Mouse (Mus musculus) right cerebral cortex, adult 18-20 months (tissue): ENCODE data around the gene Hspb6.
A peak's percentile ranks its signal among the peaks of the same experiment; 100 is the strongest.

Source experiments
- DNase-seq: peaks from one replicate; pipeline ENCODE4 v3.0.0; 2022; ENCODE audit warnings: mixed read lengths

The Hspb6 gene

DNA sequence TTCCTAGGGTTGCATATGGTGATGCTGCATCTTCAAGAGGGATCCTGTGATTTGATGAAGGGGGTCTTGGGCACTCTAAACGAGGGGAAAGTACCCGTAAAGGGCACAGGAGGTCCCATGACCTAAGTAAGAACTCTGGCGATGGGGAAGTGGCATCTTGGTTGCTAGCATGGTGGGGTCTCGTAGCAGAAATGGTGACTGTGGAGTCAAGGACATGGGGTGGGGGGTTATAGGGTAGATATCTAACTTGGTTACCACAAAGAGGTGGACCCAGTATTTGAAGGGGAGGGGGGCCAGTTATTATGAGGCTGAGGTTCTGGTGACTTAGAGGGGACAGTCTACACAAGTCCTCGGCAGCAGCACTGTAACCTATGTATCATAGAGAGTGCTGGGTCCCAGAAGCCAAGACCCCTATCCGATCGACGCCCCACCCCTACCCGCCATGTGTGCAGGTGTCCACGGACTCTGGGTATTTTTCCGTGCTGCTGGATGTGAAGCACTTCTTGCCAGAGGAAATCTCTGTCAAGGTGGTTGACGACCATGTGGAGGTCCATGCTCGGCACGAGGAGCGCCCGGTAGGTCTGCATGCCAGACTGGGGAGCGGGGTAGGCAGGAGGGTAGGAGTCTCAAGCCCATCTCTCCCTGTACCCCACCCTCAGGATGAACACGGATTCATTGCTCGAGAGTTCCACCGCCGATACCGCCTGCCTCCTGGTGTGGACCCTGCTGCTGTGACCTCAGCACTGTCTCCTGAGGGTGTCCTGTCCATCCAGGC, 2.0 kb downstream of the Hspb6 start:
- no peak for DNase-seq

DNA sequence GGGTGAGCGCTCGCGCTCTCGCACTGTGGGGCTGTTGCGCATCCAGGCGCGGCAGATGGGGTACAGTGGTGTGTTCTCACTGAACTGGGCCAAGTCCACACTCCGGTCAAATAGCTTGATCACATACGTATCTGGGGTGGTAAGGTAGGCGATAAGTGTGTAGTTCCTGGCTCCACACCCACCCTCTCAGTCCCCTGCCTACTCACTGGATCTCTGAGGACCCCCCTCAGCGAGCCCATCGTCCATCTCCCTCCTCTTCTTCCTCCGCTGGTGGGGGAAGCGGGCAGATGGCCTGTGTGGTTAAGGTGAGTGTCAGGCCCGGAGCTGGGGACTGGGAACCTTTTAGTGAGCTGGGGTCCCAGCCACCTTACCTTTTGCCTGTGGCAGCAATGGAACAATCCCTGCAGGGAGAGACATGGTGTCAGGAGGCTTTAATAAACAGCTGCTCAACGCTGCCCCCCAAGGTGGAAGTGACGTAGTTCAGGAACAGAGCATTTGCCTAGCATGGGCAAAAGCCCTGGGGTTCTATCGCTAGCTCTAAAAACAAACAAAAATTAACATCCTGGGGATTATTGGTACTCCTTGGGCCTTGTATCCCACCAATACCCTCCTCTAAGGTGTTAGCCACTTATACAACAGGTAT, 5.0 kb downstream of the Hspb6 start:
- no peak for DNase-seq

DNA sequence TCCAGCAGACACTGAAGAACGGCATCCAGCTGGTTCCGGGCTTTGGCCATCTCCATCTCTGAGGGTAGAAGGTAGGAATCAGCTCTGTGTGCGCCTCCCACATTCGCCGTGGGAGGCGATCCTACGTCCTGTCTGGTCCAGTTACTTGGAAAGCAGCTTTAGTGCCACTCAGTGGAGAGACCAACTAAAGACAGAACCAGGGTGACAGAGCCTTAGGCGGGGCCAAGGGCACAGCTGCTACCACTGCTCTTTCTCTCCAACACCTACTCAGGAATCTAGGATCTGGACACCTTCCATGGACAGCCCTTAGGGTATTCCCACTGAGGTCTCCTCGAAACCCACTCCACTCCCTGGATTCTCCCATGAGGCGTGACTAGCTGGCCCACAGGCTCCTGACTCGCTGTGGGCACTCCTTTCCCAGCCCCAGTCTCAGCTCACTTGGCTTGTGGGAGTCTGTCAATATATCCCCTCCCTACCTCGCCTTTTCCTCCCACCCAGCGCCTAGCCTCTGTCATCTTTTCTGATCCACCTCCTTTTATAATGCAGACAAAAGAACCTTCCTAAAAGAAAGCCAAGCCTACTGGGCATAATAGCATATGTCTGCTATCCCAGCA, 6.0 kb downstream of the Hspb6 start:
- DNase-seq, result no peak

DNA sequence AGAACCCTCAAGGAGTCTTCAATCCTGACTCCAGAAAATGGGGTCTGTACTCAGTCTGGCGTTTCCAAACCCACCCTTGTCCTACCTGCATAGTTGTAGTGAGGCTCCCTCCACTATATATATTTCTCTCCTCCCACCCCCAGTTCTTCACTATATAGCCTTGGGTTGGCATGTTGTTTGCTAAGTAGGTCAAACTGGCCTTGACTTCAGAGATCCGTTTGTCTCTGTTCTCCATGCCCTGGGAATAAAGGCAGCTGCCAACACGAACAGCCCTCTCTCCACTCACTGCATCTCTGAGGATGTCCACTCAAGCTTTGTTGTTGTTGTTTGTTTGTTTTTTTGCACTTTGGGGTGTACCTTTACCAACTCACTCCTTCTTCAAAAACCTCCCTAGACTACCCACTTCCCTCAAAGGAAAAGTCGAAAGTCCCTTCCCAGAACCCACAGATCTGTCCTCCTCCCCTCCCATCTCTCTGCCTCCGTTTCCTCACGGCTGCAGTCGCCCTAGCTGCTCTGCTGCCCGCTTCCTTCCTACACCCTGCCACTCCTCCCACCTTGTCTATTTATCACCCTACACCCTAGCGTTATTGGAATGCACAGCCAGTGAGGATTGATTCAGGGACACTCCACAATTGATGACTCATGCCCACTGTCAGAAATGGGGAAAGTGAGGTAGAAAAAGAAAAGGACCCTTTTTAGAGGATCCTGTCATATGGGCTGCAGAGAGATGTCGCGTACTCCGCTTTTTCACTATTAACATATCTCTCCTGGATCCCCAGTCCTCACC, 6.9 kb downstream of the Hspb6 start:
- DNase-seq, result no peak

DNA sequence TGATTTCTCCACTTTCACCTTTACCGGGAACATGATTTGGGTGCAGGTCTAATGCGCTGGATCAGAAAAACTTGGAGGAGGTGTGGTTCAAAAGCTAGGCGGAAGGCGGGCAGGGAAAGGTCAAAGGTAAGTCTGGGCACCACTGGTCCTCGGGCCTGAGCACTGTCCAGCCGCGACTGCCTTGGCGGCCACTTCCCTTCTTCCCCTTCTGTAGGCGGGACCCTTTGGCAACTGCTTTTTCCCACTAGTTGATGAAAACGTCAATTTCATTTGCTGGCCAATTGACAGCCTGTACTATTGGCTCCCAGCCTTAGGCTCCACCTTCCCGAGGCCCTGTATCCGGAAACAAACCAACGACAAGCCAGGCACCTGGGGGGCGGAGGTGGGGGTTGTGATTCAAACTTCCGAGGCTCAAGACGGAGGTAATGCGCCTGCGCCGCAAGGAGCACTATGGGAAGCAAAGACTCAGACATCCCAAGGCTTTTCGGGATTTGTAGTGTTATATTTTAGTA, 7.5 kb downstream of the Hspb6 start, which contains the start of gene Lin37:
Gene Lin37 (minus strand): TSS at position 396 of the 512 bp plus-strand sequence.
- DNase-seq, result peak; percentile 99

DNA sequence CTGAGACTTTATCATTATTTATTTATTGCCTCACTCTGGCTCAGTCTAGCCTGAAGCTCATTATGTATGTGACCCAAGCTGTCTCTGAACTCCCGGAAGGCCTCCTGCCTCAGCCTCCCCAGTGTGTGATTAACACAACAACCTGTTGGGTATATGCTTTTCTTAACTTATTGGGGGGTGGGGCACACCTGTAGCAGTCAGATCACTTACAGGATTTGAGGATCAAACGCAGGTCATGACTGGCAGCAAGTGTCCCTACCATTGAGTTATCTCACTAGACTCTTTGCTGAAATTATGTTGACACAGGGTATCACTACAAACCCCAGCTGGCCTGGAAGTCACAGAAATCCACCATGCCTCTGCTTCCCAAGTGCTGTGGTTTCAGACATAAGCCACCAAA, 8.3 kb downstream of the Hspb6 start:
- DNase-seq, result no peak

DNA sequence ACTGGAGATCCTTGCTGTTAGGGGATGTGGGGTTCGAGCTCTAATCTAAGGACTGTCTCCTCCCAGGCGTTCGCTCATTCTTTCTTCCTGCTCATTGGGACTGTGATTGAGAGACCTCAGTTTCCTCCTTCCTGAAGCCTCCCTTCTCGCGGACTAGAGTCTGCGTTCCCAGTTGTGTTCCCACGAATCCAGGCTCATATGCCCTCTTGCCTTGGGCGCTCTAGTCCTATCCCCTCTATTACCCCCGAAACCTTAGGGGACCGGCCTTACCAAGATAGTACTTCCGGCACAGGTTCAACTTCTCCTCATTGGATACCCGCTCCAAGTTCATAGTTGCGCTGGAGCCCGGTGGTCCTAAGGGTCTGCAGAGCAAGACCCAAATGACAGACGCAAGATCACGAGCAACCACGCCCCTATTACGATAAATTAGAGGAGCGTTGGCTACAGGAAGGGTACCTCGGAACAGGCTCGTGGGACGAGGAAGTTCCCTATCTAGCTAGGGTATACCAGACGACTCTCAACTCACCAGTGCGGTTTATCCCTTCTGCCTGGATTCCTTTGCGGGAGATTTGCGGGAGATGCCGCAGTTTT, 10.6 kb downstream of the Hspb6 start:
- peak; percentile 37 for DNase-seq

DNA sequence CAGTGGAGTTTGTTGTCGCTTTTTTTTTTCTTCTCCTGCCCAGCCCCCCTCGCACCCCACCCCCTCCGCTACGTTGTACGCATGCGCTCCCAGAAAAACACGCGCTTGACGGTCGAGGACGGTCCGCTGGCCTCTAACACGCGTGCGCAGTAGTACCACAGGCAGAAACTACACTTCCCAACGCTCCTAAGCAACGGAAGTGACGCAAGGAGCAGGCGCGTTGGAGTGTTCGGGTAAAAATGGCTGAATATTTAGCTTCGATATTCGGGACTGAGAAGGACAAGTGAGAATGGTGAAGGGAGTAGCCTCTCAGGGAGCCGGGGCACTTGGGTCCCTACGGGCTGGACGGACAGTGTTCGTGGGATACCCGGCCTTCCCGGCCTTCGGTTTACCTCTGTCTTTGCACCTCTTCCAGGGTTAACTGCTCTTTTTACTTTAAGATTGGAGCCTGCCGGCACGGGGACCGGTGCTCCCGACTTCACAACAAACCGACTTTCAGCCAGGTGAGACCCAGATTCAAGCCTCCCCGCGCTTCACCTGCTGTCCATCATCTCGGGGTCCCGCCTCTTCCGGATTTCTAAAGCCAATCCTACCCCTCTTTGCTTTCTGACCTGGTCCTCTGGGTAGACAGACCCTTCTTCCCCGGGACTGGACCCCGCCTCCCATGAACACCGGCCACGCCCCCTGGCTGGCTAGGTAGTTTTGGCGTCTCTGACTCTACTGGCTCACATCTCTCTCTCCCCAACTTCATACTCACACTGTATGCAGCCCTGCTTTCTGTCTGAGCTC, 11.3 kb downstream of the Hspb6 start, which contains the start of the genes U2af1l4, Gm49396 and Psenen:
Gene U2af1l4 (plus strand): TSS at position 185 of the 789 bp plus-strand sequence.
Gene Gm49396 (plus strand): TSS at position 228 of the 789 bp plus-strand sequence.
Gene Psenen (minus strand): TSS at position 511 of the 789 bp plus-strand sequence.
- DNase-seq, result peak; percentile 97

DNA sequence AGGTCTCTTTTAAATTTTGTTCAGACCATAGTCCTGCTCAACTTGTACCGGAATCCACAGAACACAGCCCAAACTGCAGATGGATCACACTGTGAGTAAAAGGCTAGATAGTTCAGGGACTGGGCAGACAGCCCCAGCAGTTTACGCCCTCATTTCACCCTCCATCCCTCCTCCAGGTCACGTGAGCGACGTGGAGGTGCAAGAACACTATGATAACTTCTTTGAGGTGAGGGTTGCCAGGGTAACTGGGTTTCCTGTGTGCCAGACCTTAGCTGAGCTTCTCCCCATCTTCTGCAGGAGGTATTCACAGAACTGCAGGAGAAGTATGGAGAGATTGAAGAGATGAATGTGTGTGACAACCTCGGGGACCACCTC, 11.9 kb downstream of the Hspb6 start:
- no peak for DNase-seq

DNA sequence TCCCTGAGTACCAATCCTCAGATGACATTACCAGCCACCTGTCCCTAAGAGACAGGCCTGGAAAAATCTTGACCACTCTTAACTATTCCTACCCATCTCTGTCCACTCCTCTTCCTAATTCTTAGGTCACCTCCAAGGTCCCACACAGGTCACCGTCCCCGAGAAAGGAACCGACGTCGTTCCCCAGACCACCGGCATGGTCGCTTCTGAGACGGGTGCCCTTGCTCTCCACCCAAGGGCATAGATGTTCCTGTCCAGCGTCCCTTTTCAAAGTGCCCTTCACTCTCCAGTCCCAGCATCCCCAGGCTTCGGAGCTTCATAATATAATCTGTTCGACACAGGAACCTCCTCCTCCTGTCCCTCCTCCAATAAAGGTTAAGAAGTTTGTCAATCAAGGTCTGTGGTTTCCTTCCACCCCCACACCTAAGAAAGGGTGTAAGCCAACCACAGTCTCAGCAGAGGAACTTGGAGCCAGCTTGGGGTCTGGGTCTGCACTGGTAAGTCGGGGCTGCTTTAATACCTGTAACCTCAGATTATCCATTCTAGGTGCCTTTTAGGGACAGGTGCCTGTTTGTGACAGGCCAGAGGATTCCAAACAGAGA, 13.1 kb downstream of the Hspb6 start, which contains the start of gene Igflr1:
Gene Igflr1 (plus strand): TSS at position 458 of the 602 bp plus-strand sequence.
- no peak for DNase-seq

DNA sequence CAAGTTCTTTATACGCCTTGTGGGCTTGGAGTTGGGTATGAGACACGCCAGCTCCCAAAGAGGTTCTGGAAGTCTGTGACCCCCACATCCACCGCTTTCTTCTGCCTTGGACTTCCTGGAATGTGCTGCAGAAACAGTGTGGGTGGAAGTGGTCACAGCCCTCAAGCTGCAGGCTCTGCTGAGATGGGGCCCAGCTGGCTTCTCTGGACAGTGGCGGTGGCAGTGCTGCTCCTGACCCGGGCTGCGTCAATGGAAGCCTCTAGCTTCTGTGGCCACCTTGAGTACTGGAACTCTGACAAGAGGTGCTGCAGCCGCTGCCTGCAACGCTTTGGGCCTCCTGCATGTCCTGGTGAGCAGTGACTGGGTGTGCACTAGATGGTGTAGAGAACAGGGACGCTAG, 14.1 kb downstream of the Hspb6 start:
- DNase-seq, result no peak

DNA sequence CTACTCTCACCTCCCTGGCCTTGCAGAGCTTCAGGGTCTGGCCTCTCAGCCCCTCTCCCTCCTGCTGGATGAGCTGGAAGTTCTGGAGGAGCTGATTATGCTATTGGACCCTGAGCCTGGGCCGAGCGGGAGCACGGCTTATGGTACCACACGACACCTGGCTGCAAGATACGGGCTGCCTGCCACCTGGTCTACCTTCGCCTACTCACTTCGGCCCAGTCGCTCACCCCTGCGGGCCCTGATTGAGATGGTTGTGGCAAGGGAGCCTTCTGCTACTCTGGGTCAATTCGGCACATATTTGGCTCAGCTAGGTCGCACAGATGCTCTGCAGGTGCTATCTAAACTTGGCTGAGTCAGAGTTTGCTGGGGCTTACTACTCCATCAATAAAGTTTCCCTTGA, 15.6 kb downstream of the Hspb6 start:
- no peak for DNase-seq

DNA sequence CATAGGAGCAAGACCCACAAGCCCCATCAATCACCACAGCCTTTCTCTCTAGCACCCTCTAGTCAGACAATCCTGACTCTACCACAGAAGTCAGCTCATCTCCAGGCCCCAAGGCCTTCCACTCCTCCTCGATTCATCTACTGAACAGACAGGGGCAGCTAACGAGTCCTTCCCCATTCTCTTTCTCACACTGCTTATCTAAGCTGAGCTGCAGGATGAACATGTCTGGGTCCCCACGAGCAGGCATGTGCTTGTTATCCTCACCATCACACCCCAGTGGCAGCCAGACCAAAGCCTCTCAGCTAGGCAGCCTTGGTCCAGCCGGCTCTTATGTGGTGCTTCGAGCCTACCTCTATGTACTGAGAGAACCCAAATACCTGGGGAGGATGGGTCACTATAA, 20.4 kb downstream of the Hspb6 start:
- no peak for DNase-seq

DNA sequence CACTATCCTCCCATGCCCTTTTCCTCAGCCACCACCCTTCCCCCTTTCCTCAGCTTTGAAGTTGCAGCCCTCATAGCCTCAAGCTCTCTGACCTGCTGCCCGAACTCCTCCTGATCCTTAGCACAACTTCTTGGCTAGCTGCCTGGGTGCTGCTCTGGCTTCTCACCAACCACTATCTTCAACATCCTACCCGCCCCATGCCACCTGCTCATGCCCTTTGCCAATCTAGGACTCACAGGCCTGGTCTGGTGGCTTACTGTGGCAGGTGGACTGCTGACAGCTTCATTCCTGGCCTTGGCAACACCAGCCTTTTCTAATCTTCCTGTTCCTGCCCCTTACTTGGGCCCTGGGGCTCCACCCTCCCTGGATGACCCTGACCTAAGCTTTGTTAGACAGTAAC, 21.0 kb downstream of the Hspb6 start:
- DNase-seq, result no peak

DNA sequence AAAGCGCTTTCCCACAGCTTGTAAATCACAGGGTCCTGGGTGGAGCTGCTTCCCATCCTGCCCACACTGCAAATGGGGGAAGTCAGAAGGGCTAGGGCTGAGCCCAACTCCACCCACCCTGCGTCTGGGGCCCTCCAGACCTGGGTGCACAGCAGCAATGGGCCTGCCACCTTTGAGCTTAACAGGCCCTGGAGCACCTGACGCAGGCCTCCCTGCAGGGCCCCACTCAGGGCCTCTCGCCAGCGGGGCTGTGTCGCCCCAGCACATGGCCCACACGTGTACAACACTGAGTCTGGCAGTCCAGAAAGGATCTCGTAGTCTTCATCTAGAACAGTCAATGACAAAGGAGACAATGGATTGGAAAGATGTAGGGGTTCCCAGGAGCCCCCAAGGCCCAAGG, 28.0 kb downstream of the Hspb6 start:
- DNase-seq, result no peak

DNA sequence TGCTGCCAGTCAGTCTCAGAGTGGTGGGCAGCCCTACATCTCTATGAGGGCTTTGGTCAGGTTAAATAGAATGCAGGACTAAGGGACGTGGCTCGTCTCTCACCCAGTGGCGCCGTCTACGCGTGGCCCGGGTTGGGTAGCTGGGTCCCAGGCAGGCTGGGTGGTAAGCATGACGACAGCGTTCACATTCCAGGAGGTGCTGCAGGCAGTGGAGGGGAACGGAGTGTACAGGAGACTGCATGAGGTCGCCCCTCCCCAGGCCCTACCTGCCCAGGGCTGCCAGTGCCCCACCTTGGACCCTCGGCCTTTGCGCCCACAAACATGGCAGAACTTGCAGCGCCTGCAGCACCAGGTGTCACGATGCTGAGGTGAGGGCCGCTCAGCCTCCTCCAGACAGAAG, 29.6 kb downstream of the Hspb6 start:
- no peak for DNase-seq

DNA sequence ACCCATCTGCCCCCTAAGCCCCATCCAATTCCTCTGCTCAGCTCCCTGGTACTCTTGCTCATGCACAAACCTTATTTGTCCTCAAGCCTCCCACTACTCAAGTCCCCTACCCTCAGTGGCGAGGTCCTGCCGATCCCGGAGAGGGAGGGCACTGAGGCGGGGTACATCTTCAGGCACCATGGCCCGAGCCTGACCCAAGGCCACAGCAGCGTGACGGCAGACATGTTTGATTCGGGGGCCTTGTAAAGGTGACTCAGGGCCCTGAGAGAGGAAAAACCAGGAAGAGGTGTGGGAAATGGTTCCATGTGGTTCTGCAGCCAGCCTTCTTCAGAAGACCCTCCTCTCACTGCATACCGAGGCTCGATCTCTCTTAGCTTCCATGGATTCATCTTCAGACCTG, 32.4 kb downstream of the Hspb6 start:
- DNase-seq, result no peak

DNA sequence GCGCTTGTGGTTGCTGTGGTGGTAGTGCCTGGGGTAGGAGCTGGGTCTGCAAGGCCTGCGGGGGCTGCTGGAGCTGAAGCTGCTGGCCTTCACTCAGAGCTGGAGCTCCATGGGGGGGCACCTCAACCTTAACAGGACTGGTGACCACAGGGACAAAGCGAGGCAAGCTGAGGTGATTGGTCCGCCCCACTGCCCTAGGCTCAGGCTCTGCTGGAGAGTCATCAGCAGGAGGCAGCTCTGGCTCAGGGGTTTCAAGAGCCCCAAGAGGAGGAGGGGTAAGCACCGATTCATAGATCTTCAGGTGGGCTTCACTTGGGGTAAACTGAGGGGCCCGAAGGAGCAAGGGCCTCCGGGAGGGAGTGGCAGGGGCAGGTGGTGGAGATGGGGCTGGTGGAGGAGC, 33.2 kb downstream of the Hspb6 start:
- no peak for DNase-seq

DNA sequence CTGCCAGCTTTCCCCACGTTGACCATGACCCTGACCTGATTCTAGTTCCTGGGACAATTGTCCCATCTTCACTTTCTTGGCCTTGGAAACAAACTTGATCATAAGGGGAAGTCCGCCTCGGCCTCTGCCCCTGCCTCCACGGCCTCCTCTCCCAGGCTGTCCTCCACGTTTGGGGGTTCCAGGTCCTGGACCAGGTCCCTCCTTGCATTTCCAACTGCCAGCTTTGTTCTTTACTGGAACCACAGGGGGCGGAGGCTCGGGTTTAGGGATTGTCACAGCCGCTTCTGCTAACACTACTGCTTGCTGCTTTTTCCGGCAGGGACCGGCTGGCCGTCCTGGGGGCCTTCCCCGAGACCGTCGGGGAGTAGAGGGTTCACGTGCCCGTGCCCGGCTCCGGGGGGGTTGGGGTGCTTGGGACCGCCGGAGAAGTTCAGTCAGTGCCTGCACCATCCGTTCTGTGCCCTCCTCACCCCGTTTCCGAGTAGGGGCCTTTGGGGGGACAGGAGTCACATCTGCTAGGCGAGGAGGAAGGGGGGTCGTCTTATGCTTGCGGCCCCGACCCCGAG, 34.6 kb downstream of the Hspb6 start:
- DNase-seq, result no peak

DNA sequence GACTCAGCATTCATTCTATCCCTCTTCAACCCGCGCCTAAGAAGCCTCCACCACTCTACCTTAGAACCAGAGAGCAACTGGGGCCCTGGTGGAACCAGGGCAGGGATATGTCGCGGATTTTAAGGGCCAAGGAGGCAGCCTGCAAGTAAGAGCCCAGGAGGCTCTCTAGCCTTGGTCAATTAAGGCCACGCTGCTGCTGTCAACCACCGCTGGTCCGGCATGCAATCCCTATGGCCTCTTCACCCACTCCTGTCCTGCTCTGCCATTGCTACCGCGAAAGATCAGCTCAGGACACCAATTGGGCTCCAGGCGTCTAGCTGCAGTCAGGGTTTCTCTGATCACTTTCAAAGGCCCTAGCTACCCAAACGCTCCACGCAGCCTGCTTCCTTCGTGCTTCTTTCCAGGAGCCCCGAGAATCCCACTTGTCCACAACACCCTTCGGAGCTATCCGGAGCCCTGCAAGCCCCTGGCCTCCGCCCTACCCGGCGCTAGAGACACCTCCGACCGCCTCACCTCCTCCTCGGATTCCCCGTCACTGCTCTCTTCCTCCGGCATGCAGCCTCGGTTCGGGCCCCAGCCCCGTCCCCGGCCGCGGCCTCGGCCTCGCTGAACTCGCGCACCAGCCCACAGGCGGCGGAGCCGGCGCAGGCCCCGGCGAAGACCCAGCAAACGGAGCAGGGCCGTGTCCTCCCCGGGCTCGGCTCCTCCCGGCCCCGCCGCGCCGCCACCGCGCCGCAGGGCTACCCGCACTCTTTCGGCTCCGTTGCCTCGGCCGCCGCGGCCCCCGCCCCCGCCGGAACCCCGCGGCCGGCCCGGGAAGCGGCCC, 36.1 kb downstream of the Hspb6 start:
- DNase-seq, result no peak
